Mouse (Mus musculus) forebrain, embryonic 14.5 days (tissue): ENCODE measurements around the gene Slamf6. TPM values are rescaled to one million over a fixed set of nuclear protein-coding genes. Genes with fewer than 3 reads are reported as not detected.
"Not testable (repeated sequence)": the region's sequence is repeated elsewhere in the genome, so short reads cannot be mapped to it uniquely, and the experiment has no call there.

ENCODE experiments used
- ATAC-seq: fragments of 200-750 bp; cut with Nextera tagmentation; 2 replicates; pipeline ENCODE4 v1.8.0; 2017; ENCODE audit warnings: mild to moderate bottlenecking, moderate library complexity
- DNase-seq: peaks from one replicate; pipeline ENCODE4 v3.0.0-alpha.2; 2015; ENCODE audit warnings: low spot score
- H3K27ac ChIP-seq: fragments of 300-500 bp; sonication (generic); 2 replicates; pipeline ENCODE4 v1.5.1; 2014; ENCODE audit warnings: low read depth, mild to moderate bottlenecking, control low read depth, low read length, moderate library complexity
- H3K27me3 ChIP-seq: fragments of 300-500 bp; sonication (generic); replicated peaks from 2 replicates; pipeline ENCODE4 v1.6.1; 2014; ENCODE audit warnings: low read length, control low read depth, mixed read lengths; ENCODE audit not compliant: control insufficient read depth, insufficient read depth
- H3K36me3 ChIP-seq: fragments of 300-500 bp; sonication (generic); 2 replicates; pipeline ENCODE4 v1.6.1; 2014; ENCODE audit warnings: low read length, control low read depth; ENCODE audit not compliant: control insufficient read depth, insufficient read depth
- H3K4me1 ChIP-seq: fragments of 300-500 bp; sonication (generic); 2 replicates; pipeline ENCODE4 v1.6.1; 2014; ENCODE audit warnings: antibody characterized with exemption, low read length, control low read depth; ENCODE audit not compliant: control insufficient read depth, insufficient read depth
- H3K4me2 ChIP-seq: fragments of 300-500 bp; sonication (generic); 2 replicates; pipeline ENCODE4 v1.6.1; 2014; ENCODE audit warnings: mild to moderate bottlenecking, control low read depth, low read length
- H3K4me3 ChIP-seq: fragments of 300-500 bp; sonication (generic); 2 replicates; pipeline ENCODE4 v1.5.1; 2014; ENCODE audit warnings: low read depth, low read length, control low read depth
- H3K9ac ChIP-seq: fragments of 300-500 bp; sonication (generic); 2 replicates; pipeline ENCODE4 v1.6.1; 2014; ENCODE audit warnings: mild to moderate bottlenecking, low read length, control low read depth, moderate library complexity
- H3K9me3 ChIP-seq: fragments of 300-500 bp; sonication (generic); replicated peaks from 2 replicates; pipeline ENCODE4 v1.6.1; 2016; ENCODE audit warnings: low read length, control low read depth, mixed read lengths; ENCODE audit not compliant: control insufficient read depth
- WGBS: fragments of 180-500 bp; shearing (Covaris S2); extraction: QIAGEN DNeasy Blood & Tissue Kit; methylation state at CpG from one replicate; pipeline ENCODE4 v1.1.7; 2014; 5-methylcytosine and 5-hydroxymethylcytosine counted together
- polyA plus RNA-seq: library from polyadenylated mRNA; unstranded; fragments of >200 nt; fragmentation: Nextera tagmentation; extraction: Ambion mirVana; gene quantifications from 2 replicates; pipeline ENCODE4 v1.2.1, GENCODE M21; 2014

Gene Slamf6
- 0.40 TPM in 1 of 2 replicates, not detected in the other for polyA plus RNA-seq

DNA sequence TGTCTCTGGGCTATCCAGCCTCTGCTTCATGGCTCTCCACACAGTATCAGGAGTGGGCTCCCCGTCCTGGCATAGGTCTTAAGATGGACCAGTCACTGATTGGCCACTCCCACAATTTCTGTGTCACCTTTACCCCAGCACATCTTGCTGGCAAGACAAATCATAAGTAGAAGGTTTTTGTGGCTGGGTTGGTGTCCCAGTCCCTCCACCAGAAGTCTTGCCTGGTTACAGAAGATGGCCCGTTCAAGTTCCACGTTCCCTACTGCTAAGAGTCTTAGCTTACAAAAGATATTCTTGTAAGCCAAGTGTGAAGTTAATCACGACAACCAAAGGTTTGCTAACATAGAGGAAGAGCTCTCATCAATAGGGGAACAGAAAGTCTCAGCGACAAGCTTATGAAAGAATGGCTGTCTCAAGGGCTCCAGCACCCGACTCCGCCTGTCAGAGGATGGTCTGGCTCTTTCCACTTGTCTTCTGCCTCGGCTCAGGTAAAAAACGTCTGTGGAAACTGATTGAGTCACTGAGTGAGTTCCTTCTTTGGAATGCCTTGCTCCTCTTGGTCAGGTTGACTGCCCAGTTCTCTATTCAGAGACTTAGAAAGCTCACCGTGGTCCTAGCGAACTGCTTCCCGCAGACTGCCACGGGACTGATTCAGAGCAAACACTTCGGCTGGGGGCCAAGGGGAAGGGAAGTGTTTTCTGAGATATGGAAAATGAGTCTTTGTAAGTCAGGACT, at the start of gene Slamf6:
Gene Slamf6 (plus strand): TSS at position 211 of the 735 bp plus-strand sequence.
- WGBS, result 84% methylated on average over 14 of the region's 14 CpGs
- Histone ChIP-seq H3K4me1 (no peaks in the 10 kb centered on the region), H3K9ac (no peak within 1 kb of the TSS), H3K36me3 (no peaks in the 10 kb centered on the region), H3K27me3 (no peaks in the 10 kb centered on the region), H3K27ac (no peak within 1 kb of the TSS), H3K9me3 (no peaks in the 10 kb centered on the region), H3K4me2 (no peak within 1 kb of the TSS), H3K4me3 (no peak within 1 kb of the TSS)
- DNase-seq (no peak), ATAC-seq (no peak)

DNA sequence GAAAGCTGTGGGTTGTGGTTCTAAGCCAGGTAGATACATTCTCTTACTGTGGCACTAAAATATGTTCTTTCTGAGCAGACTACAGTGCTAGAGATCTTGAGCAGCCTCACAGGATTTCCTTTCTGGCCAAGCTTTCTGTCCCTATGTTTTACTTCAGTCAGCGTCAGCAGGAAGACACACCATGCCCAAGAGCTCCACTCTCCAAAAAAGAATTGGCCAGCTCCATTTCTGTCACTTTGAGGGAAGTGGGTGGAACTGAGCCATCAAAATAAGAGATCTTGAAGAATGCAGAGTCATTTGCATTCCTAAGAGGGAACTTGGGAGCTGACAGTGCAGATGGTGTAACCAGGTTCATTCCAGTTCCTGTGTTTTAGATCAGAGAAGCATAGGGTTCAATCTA, 30.3 kb upstream of the Slamf6 start:
- Histone ChIP-seq H3K4me2 (no peak overlapping the region), H3K4me3 (no peak overlapping the region), H3K9me3 (no peaks in the 10 kb centered on the region), H3K9ac (no peak overlapping the region), H3K4me1 (no peaks in the 10 kb centered on the region), H3K27ac (no peak overlapping the region), H3K27me3 (no peaks in the 10 kb centered on the region), H3K36me3 (no peaks in the 10 kb centered on the region)
- 81% methylated on average over 1 of the region's 1 CpGs for WGBS
- DNase-seq (no peak), ATAC-seq (no peak)

DNA sequence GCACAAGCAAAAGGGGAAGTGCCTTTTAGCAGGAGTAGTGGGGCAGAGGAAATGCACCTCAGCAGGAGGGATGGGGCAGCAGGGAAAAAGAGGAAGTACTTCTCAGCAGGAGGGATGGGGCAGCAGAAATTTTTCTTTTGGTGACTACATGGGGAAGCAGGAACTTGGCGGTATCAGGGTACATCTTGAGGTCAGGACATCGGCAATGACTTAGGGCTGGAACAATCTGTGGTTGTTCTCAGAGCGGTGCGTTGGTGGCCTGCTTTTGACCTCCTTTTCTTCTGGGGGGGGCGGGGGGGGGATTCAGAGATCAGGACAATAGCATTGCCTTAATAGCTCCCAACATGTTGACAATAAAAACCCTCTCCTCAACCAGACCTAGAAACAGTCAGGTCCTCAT, 22.0 kb upstream of the Slamf6 start, which contains the start of gene Gm10521:
Gene Gm10521 (plus strand): TSS at position 301 of the 400 bp plus-strand sequence.
- H3K4me1 ChIP-seq, H3K9me3 ChIP-seq, H3K27me3 ChIP-seq, DNase-seq, H3K9ac ChIP-seq, H3K4me2 ChIP-seq, H3K27ac ChIP-seq, ATAC-seq, H3K36me3 ChIP-seq, H3K4me3 ChIP-seq: not testable (repeated sequence)
- 77% methylated on average over 5 of the region's 5 CpGs for WGBS

DNA sequence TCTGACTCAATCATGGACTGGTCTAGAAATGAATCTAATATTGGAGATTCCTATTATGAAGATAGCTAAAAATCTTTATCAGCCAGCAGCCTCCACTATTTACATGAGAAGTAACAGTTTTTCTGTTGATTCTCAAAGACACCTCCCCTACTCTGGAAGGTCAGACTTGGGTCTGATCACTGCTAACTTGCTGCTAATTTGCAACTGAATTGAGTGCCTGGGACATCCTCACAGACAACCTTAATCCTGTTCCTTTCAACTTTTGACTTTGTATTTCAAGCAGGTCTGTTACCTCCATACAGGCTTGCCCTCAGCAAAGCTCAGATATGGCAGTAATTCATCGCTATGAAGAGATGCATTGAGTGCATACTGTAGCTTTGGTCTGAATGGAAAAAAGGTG, 13.3 kb upstream of the Slamf6 start:
- H3K27ac ChIP-seq, result no peak overlapping the region
- H3K9ac ChIP-seq, result no peak overlapping the region
- H3K4me3 ChIP-seq, result no peak overlapping the region
- DNase-seq, result no peak
- H3K9me3 ChIP-seq, result no peaks in the 10 kb centered on the region
- WGBS, result 92% methylated on average over 1 of the region's 1 CpGs
- no peak overlapping the region for H3K4me2 ChIP-seq
- H3K27me3 ChIP-seq, result no peaks in the 10 kb centered on the region
- no peaks in the 10 kb centered on the region for H3K4me1 ChIP-seq
- no peak for ATAC-seq
- no peaks in the 10 kb centered on the region for H3K36me3 ChIP-seq

DNA sequence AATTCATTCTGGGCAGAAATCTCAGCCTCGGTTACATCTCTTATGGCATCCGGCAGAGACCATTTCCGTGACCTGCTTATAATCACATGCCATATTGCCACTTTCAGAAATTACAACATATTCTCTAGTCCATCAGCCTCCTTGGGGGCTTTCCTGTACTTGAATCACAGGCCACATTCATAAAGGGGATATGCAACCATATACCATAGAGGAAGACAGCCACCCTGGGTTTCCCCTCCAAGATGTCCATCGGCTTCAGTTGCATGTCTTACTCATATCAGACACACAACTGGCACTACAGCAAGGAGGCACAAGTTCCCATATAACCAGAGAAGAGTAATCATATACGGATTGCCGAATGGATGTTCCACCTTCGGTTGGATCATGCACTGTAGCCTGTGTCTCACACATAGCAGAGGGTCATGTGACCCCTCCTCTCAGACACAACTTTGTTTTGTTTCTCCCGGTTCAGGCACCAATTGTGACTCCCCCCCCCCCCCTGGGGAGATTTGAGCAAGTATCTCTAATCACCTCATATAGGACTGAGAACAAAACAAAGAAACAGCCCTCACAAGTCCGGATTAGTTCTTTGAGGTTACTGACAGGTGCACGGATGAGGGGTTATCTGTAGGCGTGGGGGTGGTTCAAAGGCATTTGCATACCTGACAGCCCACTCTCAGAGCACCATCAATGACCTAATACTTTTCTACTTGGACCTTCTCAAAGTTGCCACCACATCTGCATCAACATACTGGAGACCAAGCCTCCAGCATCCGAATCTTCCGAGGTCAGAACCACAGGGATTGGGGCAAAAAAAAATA, 1.5 kb upstream of the Slamf6 start:
- Histone ChIP-seq H3K4me3 (no peak overlapping the region), H3K27ac (no peak overlapping the region), H3K9ac (no peak overlapping the region), H3K27me3 (no peaks in the 10 kb centered on the region), H3K4me1 (no peaks in the 10 kb centered on the region), H3K9me3 (no peaks in the 10 kb centered on the region), H3K36me3 (no peaks in the 10 kb centered on the region), H3K4me2 (no peak overlapping the region)
- no peak for DNase-seq
- WGBS, result 70% methylated on average over 13 of the region's 13 CpGs
- ATAC-seq, result no peak

DNA sequence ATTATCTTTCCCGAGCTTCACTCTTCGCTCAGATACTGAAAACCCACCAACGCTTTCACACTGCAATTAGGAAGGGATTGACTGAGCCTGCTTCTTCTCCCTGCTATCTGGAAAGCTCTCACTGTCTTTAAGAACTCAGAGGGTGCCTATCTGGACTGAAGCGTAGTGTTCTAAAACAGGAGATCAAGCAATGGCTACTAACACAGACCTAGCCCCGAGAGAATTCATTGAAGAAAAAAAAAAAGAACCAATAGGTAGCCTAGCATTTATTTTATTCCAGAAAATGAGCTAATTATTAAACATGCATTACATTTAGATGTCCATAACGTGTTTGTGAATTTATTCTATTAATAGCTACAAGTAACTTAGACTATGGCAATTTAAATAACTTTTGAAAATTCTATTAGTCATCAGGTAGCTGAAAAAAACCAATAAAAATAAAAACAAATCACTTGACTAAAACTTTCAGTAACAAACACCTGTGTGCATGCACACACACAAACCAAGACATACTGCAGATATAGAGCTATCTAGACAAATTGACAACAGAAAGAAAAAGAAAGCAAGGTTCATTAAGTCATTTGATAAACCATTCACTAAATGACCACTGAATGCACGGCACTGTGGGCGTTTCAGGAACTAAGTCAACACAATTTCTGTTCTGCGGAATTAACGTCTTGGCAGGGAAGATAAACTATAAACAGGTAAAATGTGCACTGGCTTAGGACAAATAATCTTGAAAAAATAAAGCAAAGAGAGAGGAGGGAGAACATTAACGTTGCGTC, 1.0 kb downstream of the Slamf6 start:
- H3K4me3 ChIP-seq, result no peak overlapping the region
- H3K36me3 ChIP-seq, result no peaks in the 10 kb centered on the region
- ATAC-seq (no peak), DNase-seq (no peak)
- no peak overlapping the region for H3K4me2 ChIP-seq
- no peak overlapping the region for H3K9ac ChIP-seq
- 87% methylated on average over 12 of the region's 12 CpGs for WGBS
- no peak overlapping the region for H3K27ac ChIP-seq
- no peaks in the 10 kb centered on the region for H3K27me3 ChIP-seq
- H3K4me1 ChIP-seq, result no peaks in the 10 kb centered on the region
- no peaks in the 10 kb centered on the region for H3K9me3 ChIP-seq

DNA sequence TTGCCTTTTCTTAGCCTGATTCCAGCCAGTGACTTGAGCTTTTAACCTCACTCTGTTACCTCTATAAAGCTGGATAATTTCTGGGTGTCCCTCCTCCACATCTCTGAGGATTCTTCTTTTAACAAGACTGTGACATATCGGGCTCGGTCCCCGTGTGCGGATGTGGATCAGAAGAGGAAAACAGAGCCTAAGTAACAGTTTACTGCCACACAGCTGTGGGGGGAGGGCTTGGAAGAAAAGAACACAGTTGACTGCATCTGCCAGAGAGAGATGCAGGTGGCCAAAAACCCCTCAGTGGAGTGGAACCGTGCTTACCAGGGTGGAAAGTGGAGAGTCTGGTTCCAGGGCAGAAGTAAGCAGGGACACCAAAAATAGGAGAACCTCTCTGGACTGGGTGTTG, 1.9 kb downstream of the Slamf6 start:
- H3K27me3 ChIP-seq, result no peaks in the 10 kb centered on the region
- DNase-seq (no peak), ATAC-seq (no peak)
- WGBS, result 89% methylated on average over 5 of the region's 5 CpGs
- H3K4me1 ChIP-seq, result no peaks in the 10 kb centered on the region
- no peak overlapping the region for H3K4me3 ChIP-seq
- no peak overlapping the region for H3K9ac ChIP-seq
- H3K27ac ChIP-seq, result no peak overlapping the region
- H3K4me2 ChIP-seq, result no peak overlapping the region
- H3K9me3 ChIP-seq, result no peaks in the 10 kb centered on the region
- H3K36me3 ChIP-seq, result no peaks in the 10 kb centered on the region

DNA sequence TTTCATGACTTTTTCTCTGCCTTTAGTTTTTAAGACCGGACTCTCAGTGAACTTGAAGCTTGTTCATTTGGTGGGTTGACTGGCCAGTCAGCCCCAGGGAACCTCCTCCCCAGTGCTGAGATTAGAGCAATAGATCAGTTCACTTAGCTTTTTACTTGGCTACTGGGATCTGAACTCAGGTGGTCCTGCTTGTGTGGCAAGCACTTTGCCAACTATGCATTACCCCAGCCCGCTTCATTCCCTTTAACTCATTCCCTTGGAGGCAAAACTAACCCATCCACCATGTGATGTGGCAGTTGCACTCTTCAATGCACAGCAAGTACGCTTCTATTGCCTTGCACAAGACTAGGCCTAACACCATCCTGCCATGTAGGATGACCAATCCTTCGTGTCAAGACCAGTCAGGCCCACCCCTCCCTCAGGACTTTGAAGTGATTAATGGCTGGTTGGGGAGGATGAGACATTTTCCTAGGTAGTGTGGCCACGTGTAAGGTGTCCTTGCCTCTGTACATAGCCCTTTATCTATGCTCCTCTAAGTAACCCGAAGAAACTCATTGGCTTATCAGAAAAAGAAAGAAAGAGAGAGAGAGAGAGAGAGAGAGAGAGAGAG, 2.7 kb downstream of the Slamf6 start:
- 85% methylated on average over 6 of the region's 6 CpGs for WGBS
- ATAC-seq (no peak), DNase-seq (no peak)
- no peak overlapping the region for H3K27ac ChIP-seq
- H3K27me3 ChIP-seq, result no peaks in the 10 kb centered on the region
- H3K9ac ChIP-seq, result no peak overlapping the region
- H3K36me3 ChIP-seq, result no peaks in the 10 kb centered on the region
- H3K4me2 ChIP-seq, result no peak overlapping the region
- no peak overlapping the region for H3K4me3 ChIP-seq
- no peaks in the 10 kb centered on the region for H3K4me1 ChIP-seq
- no peaks in the 10 kb centered on the region for H3K9me3 ChIP-seq
